Comparison of ENCODE assay signal across 13 mouse cellular contexts in genomic region chr1:66252333-66252724, GRCm38 (mm10).
DNase-seq lines count a peak whose midpoint lies in the region; ATAC-seq and TF ChIP-seq lines count a peak whose summit lies in the region.
"Had no signal": no experiment of that assay in that cellular context is flagged by ENCODE, and none has a peak within 500 bp of the region (broad histone marks: within the 10 kb centered on the region; RNA-seq: fewer than 3 reads in every experiment).

No protein-coding gene starts in this region.

- H3K27me3 ChIP-seq in forebrain, embryonic 10.5 days (ENCODE audit: poor library complexity, severe bottlenecking), result no peaks in the 10 kb centered on the region
- no peaks in the 10 kb centered on the region for H3K27me3 ChIP-seq in forebrain, embryonic 16.5 days (replicated peaks; ENCODE audit: control insufficient read depth, insufficient read depth, low read length)
- no peaks in the 10 kb centered on the region for H3K27me3 ChIP-seq in midbrain, embryonic 13.5 days
- H3K27me3 ChIP-seq in midbrain, embryonic 10.5 days (ENCODE audit: low read depth, poor library complexity, severe bottlenecking), result no peaks in the 10 kb centered on the region
- no peaks in the 10 kb centered on the region for H3K27me3 ChIP-seq in liver, postnatal 0 days (ENCODE audit: insufficient read depth, low read length)

- intact Hi-C loops in left cerebral cortex, postnatal 14 days (cut with DNase I), result no loop called here

- no peak overlapping the region for H3K4me3 ChIP-seq in forebrain, embryonic 10.5 days
- H3K4me3 ChIP-seq in forebrain, embryonic 16.5 days (replicated peaks; ENCODE audit: low read length), result no peak overlapping the region
- H3K4me3 ChIP-seq in midbrain, embryonic 13.5 days (replicated peaks), result no peak overlapping the region
- no peak overlapping the region for H3K4me3 ChIP-seq in midbrain, embryonic 10.5 days
- 0 out of 2 replicates have a peak overlapping the region, but pooled peaks have one; percentile 15 for H3K4me3 ChIP-seq in liver, postnatal 0 days (ENCODE audit: low read depth, low read length)

- no peak overlapping the region for H3K9ac ChIP-seq in forebrain, embryonic 16.5 days (replicated peaks; ENCODE audit: low read depth, low read length)
- no peak overlapping the region for H3K9ac ChIP-seq in midbrain, embryonic 13.5 days (replicated peaks)
- H3K9ac ChIP-seq in liver, postnatal 0 days (replicated peaks), result no peak overlapping the region
- H3K9ac ChIP-seq: lung, embryonic 14.5 days had no signal

- DNase-seq in forebrain, embryonic 10.5 days (ENCODE audit: extremely low spot score, low spot score), result no peak
- no peak for DNase-seq in midbrain, embryonic 10.5 days (ENCODE audit: low spot score)
- DNase-seq in liver, postnatal 0 days, result no peak
- no peak for DNase-seq in left cerebral cortex, postnatal 14 days (ENCODE audit: low spot score in 2 of 2)
- DNase-seq in thymus, postnatal 14 days, result no peak
- DNase-seq in retina, postnatal 1 day, result no peak
- DNase-seq: cerebellum, adult 11-12 months; gastrocnemius, postnatal 14 days; kidney, adult 11 months; lung, embryonic 14.5 days; right cerebral cortex, postnatal 4 days had no signal

- ATAC-seq in forebrain, embryonic 16.5 days, result no peak
- no peak for ATAC-seq in midbrain, embryonic 13.5 days
- peak; percentile 54 for ATAC-seq in liver, postnatal 0 days

- peaks cover 8% of the 10 kb centered on the region for H3K36me3 ChIP-seq in forebrain, embryonic 10.5 days (replicated peaks)
- H3K36me3 ChIP-seq in forebrain, embryonic 16.5 days (ENCODE audit: control insufficient read depth, insufficient read depth), result no peaks in the 10 kb centered on the region
- H3K36me3 ChIP-seq in midbrain, embryonic 13.5 days, result peaks cover 8% of the 10 kb centered on the region
- H3K36me3 ChIP-seq in midbrain, embryonic 10.5 days, result peaks cover 1% of the 10 kb centered on the region; the same call in 1 of the 2 replicates
- H3K36me3 ChIP-seq in liver, postnatal 0 days (replicated peaks; ENCODE audit: insufficient read depth, low read length), result no peaks in the 10 kb centered on the region

- H3K27ac ChIP-seq in forebrain, embryonic 10.5 days, result 0 out of 2 replicates have a peak overlapping the region, but pooled peaks have one; percentile 66
- H3K27ac ChIP-seq in forebrain, embryonic 16.5 days (ENCODE audit: low read length), result no peak overlapping the region
- H3K27ac ChIP-seq in midbrain, embryonic 13.5 days, result peak overlapping the region; percentile 73
- H3K27ac ChIP-seq in midbrain, embryonic 10.5 days (replicated peaks), result no peak overlapping the region
- peak overlapping the region; percentile 81 for H3K27ac ChIP-seq in liver, postnatal 0 days (ENCODE audit: low read depth)

- TF ChIP-seq EP300 in liver, postnatal 0 days (IDR thresholded peaks at IDR 0.05; ENCODE audit: low read depth), result no peak

- H3K9me3 ChIP-seq in forebrain, embryonic 10.5 days, result peaks cover 4% of the 10 kb centered on the region; the same call in 1 of the 2 replicates
- no peaks in the 10 kb centered on the region for H3K9me3 ChIP-seq in forebrain, embryonic 16.5 days (ENCODE audit: control insufficient read depth, low read length)
- H3K9me3 ChIP-seq in midbrain, embryonic 13.5 days, result no peaks in the 10 kb centered on the region
- no peaks in the 10 kb centered on the region for H3K9me3 ChIP-seq in midbrain, embryonic 10.5 days (replicated peaks)
- no peaks in the 10 kb centered on the region for H3K9me3 ChIP-seq in liver, postnatal 0 days (ENCODE audit: low read length)

- WGBS in forebrain, embryonic 10.5 days, result 75% methylated on average over 8 of the region's 8 CpGs
- 39% methylated on average over 8 of the region's 8 CpGs for WGBS in forebrain, embryonic 16.5 days
- 73% methylated on average over 8 of the region's 8 CpGs for WGBS in midbrain, embryonic 13.5 days
- WGBS in midbrain, embryonic 10.5 days, result 84% methylated on average over 8 of the region's 8 CpGs
- WGBS in liver, postnatal 0 days (ENCODE audit: insufficient replicate concordance), result 61% methylated on average over 8 of the region's 8 CpGs

- no peak overlapping the region for H3K4me2 ChIP-seq in forebrain, embryonic 16.5 days (ENCODE audit: low read length)
- no peak overlapping the region for H3K4me2 ChIP-seq in midbrain, embryonic 13.5 days (replicated peaks)
- peak overlapping the region; percentile 50 for H3K4me2 ChIP-seq in liver, postnatal 0 days (ENCODE audit: low read depth, low read length)
- H3K4me2 ChIP-seq: lung, embryonic 14.5 days had no signal

- peaks cover 30% of the 10 kb centered on the region for H3K4me1 ChIP-seq in forebrain, embryonic 10.5 days
- peaks cover 5% of the 10 kb centered on the region for H3K4me1 ChIP-seq in forebrain, embryonic 16.5 days (replicated peaks; ENCODE audit: control insufficient read depth, insufficient read depth, low read length)
- H3K4me1 ChIP-seq in midbrain, embryonic 13.5 days (replicated peaks), result peaks cover 33% of the 10 kb centered on the region
- peaks cover 13% of the 10 kb centered on the region for H3K4me1 ChIP-seq in midbrain, embryonic 10.5 days
- H3K4me1 ChIP-seq in liver, postnatal 0 days (ENCODE audit: insufficient read depth), result no peaks in the 10 kb centered on the region

- no peak for TF ChIP-seq CTCF in liver, postnatal 0 days (IDR thresholded peaks at IDR 0.05; ENCODE audit: low read depth)

Comparison
In these comparisons a context has a peak if more than half of its experiments do, and no peak if none do; other contexts are left out.
1. H3K27ac ChIP-seq: peak in forebrain, embryonic 10.5 days (single experiment), midbrain, embryonic 13.5 days (single experiment) and liver, postnatal 0 days (single experiment); none in forebrain, embryonic 16.5 days (single experiment) and midbrain, embryonic 10.5 days (single experiment).